Mouse (Mus musculus) kidney, adult 2 months (tissue): ENCODE results near the gene Mbd6.

ENCODE experiments used
- CTCF ChIP-seq: fragments of 200-500 bp; conservative IDR thresholded peaks from 2 replicates; pipeline ENCODE4 v1.5.1; 2011; ENCODE audit warnings: low read depth, mild to moderate bottlenecking, control low read depth, low read length, moderate library complexity, mixed read lengths; ENCODE audit not compliant: insufficient read depth, insufficient read length
- POLR2A ChIP-seq: fragments of 200-500 bp; IDR thresholded peaks from one replicate; pipeline ENCODE4 v1.6.1; 2011; ENCODE audit warnings: low read depth, low read length, control low read depth

DNA sequence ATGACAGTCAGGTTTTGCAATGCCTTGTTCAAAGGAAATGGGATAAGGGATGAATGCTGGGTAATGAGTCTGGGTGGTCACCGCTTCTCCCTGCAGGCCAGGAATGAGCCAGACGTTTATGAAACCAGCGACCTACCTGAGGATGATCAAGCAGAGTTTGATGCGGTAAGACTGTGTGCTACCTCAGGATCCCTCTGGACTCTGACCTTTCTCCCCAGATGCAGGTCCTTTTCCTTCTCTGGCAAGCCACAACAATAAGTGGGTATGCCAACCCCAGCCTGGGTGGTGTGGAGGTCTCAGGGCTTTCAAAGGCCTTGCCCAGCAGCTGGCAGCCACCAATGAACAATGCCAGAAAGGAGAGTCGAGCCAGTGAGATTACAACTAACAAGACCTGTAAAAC, 21.5 kb downstream of the Mbd6 start:
- no peak for TF ChIP-seq POLR2A
- TF ChIP-seq CTCF, result no peak
